Mouse (Mus musculus): ENCODE measurements around the gene Gm44502.

Gm44502 gene

DNA sequence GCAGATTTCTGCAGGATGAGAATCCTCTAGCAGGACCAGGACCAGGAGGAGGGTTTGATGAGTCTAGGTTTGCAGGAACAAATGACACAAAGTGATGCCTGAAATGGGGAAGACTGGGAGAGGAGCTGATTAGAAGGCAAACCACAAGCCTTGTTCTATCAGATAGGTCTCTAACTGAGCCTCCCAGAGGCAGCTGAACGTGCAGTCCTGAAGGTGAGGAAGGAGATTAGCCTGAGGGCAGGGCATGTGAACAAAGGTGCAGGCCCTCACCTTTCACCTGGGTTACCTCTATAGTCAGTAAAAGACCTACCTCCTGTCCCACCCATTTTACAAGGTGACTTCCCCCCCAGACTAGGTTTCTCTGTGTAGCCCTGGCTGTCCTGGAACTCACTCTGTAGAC lies 29.8 kb downstream of the Gm44502 start:
- DNase-seq (ENCODE audit: low spot score), result no peak

DNA sequence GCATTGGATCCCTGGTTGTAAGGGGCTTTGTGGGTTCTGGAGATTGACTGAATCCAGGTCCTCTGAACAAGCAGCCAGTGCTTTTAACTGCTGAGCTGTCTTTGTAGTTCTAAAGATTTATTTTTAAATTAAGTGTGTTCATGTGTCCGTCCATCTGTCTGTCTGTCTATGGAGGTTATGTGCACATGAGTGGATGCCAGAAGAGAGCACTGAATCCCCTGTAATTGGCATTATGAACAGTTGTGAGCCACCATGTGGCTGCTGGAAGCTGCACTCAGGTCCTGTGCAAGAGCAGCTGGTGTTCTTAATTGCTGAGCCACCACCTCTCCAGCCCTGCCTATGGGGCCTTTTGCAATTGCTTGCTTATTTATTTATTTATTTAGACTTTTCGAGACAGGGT lies 31.4 kb downstream of the Gm44502 start:
- DNase-seq (ENCODE audit: low spot score), result no peak

DNA sequence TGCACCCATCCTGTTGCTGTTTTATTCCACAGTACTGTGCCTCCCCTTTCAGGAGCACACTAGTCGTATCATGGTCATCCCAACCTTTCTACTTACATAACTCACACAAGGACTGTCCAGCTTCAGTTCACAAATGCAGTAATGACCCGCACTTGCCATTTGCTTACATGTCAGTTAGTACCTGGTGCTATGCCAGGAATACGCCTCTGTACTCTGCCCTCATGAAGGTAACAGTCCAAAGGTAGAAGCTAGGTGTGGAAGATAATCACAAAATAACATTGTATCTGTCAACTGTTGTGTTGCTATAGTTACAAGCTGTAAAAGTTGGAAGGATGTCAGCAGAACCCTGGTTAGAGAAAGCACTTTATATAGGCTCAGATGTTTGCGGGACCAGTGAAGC lies 32.6 kb downstream of the Gm44502 start:
- no peak for DNase-seq (ENCODE audit: low spot score)

DNA sequence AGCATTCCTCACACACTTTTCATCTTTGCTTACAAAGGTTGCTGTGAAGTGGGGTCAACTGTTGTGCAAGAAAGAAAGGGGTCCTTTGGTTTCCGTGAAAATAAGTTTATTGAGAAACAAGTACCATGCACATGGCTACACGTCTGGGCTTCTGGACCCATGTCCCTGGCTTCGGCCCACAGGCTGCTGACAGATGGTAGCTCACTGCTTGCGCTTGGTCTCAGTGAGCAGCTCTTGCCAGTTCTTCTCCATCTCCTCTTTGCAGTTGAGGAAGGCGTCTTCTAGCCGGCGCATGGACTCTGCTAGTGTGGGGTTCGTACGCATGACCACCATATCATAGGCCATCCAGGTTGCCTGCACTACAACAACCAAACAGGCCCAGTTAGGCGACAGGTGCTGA lies 39.4 kb downstream of the Gm44502 start:
- no peak for DNase-seq (ENCODE audit: low spot score)

DNA sequence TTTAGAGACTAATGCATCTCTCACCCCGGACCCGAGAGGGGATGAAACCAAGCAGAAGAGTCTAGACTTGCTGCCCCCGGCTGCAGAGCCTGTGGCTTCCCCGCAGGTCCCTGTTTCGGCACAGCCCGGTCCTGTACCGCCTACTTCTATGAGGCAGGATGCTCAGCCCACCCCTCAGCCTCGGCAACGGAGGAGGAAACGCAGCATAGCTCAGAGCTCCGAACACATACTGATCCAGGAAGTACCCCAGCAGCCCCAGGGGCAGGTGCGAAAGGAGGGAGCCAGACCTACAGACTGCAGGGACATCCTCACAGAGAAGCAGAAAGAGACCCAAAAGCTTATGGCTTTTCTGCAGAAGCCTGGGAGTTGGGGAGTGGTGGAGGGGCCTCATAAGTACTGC lies 42.4 kb downstream of the Gm44502 start:
- no peak for DNase-seq (ENCODE audit: low spot score)

DNA sequence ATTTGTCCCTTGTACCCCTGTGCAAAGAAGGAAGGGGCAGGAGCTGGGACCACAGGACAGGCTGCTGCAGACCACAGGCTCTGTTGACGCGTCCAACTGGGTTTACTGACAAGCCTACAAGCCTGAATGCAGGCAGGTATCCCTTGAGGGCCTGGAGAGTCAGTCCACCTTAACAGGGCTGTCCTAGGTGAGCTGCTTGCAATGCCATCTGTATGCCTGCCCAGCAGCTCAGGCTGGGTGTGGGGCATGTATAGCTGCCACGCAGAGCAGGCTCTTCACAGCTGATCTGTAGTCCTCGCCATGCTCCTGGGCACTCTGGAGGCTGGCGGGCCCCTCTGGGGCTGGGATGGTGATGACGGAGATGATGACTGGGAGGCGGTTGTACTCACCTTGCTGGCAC lies 44.9 kb downstream of the Gm44502 start, which contains the start of gene Klhdc7b:
Gene Klhdc7b, plus strand, starts transcription at position 301 of the 400 bp plus-strand sequence.
- DNase-seq (ENCODE audit: low spot score), result no peak

- DNase-seq (ENCODE audit: low spot score), result no peak
Observed at GRCm38 (mm10) chr15:89379429-89379828, 50.1 kb downstream of the Gm44502 start.

GRCm38 (mm10) chr15:89378831-89379401 lies 50.6 kb downstream of the Gm44502 start, which contains the start of gene Odf3b:
Odf3b (minus strand) TSS chr15:89379282.
- no peak for DNase-seq (ENCODE audit: low spot score)

GRCm38 (mm10) chr15:89377938-89378828 lies 51.3 kb downstream of the Gm44502 start:
- DNase-seq (ENCODE audit: low spot score), result no peak

DNA sequence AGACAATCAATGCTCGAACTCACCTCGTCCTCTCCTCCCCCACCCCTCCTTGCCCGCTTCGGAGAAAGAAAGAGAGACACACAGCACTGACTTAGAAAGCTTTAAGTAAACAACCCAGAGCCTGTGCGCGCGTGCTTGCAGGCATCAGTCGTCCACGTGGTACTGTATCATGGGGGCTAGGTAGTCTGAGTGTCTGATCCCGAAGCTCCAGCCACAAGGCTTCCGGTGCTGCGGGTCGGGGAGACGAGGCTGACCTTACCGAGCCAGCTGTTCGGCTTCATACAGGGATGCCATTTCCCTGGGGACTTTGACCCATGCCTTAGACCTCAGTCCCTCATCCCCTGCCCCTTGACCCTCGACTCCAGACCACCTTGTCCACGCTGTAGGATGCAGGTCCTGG lies 52.1 kb downstream of the Gm44502 start:
- no peak for DNase-seq (ENCODE audit: low spot score)

GRCm38 (mm10) chr15:89376957-89377356 lies 52.5 kb downstream of the Gm44502 start, which contains the start of gene Tymp:
Tymp (minus strand) TSS chr15:89377039.
- no peak for DNase-seq (ENCODE audit: low spot score)

GRCm38 (mm10) chr15:89376040-89376439 lies 53.5 kb downstream of the Gm44502 start:
- no peak for DNase-seq (ENCODE audit: low spot score)

GRCm38 (mm10) chr15:89374801-89375534 lies 54.5 kb downstream of the Gm44502 start:
- DNase-seq (ENCODE audit: low spot score), result no peak

DNA sequence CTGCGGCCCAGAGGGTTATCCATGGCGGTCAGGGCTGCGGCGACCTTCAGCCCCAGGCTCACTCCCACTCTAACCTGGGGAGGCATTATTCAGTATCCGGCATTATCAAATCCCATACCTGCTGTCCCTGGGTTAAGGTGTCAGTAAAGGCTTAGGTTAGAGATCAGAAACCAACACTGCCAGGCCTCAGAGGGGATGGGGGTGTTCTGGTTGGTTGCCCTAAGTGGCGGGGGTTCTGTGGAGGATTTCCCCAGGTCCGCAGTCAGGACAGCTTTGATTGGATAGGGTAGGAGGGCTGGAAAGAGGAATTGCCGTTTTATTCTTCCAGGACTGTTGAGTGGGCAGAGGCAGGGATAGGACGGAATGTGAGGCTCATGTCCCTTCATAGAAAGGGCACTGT lies 55.2 kb downstream of the Gm44502 start:
- no peak for DNase-seq (ENCODE audit: low spot score)

GRCm38 (mm10) chr15:89373762-89374248 lies 55.7 kb downstream of the Gm44502 start, which contains the start of gene Sco2:
Sco2 (minus strand) TSS chr15:89373846.
- peak; percentile 98 for DNase-seq (ENCODE audit: low spot score)

- DNase-seq (ENCODE audit: low spot score), result peak; percentile 82
Observed at GRCm38 (mm10) chr15:89373027-89373761, 56.3 kb downstream of the Gm44502 start.

DNA sequence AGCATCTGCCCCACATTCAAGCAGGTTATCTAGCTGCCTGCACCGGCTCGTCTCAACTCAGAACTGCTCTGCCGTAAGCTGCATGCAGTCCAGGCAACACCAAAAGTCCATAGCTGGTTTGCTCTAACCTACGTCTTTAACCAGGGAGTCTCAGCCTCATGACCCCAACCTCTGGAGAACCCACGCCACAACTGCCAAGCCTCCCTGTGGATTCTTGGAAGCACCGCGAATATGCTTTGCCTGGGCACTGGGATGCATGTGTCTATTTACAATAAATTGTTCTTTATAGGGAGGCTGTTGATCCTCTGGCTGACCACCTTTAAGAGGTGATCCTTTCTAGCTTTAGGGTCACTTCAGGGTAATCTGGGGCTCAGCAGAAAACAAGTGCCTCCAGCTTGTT lies 57.0 kb downstream of the Gm44502 start:
- DNase-seq (ENCODE audit: low spot score), result no peak

GRCm38 (mm10) chr15:89372068-89372467 lies 57.4 kb downstream of the Gm44502 start:
- DNase-seq (ENCODE audit: low spot score), result no peak
